Mouse (Mus musculus) G1E (cell line): ENCODE data around the gene Trim72.

Experiments
- CTCF ChIP-seq: IDR thresholded peaks from 2 replicates; pipeline ENCODE4 v1.5.1; 2012; ENCODE audit warnings: low read depth, low read length, inconsistent platforms, mixed read lengths
- GATA1 ChIP-seq: IDR thresholded peaks from 2 replicates; pipeline ENCODE4 v1.6.1; 2012; ENCODE audit warnings: borderline replicate concordance, low read length, inconsistent platforms, mixed read lengths
- POLR2AphosphoS5 ChIP-seq: IDR thresholded peaks from 2 replicates; pipeline ENCODE4 v1.6.1; 2012; ENCODE audit warnings: low read depth, low read length, inconsistent platforms; ENCODE audit not compliant: insufficient replicate concordance
- TAL1 ChIP-seq: conservative IDR thresholded peaks from 2 replicates; pipeline ENCODE4 v1.6.1; 2012; ENCODE audit warnings: low read depth, low read length, inconsistent platforms, mixed read lengths

- TF ChIP-seq CTCF, result no peak
- no peak for TF ChIP-seq GATA1
- TF ChIP-seq POLR2AphosphoS5, result no peak
- no peak for TF ChIP-seq TAL1
Observed at GRCm38 (mm10) chr7:128057860-128058259, 54.1 kb downstream of the Trim72 start.
